Mouse (Mus musculus) embryonic facial prominence, embryonic 11.5 days (tissue): ENCODE results near the gene Syndig1. TPM values are rescaled to one million over a fixed set of nuclear protein-coding genes. Genes with fewer than 3 reads are reported as not detected.

Experiments used
- ATAC-seq: fragments of 200-750 bp; cut with Nextera tagmentation; replicated peaks from 2 replicates; pipeline ENCODE4 v1.8.0; 2017; ENCODE audit warnings: low read depth; ENCODE audit not compliant: insufficient number of reproducible peaks, low FRiP score, low TSS enrichment
- DNase-seq: peaks from one replicate; pipeline ENCODE4 v3.0.0-alpha.2; 2015; ENCODE audit warnings: low spot score
- H3K27ac ChIP-seq: fragments of 300-500 bp; sonication (generic); replicated peaks from 2 replicates; pipeline ENCODE4 v1.5.1; 2014; ENCODE audit warnings: mild to moderate bottlenecking, low read depth, low read length, control low read depth
- H3K27me3 ChIP-seq: fragments of 300-500 bp; sonication (generic); 2 replicates; pipeline ENCODE4 v1.6.1; 2014; ENCODE audit warnings: mild to moderate bottlenecking, low read length, moderate library complexity, mixed read lengths; ENCODE audit not compliant: control insufficient read depth, insufficient read depth
- H3K36me3 ChIP-seq: fragments of 300-500 bp; sonication (generic); replicated peaks from 2 replicates; pipeline ENCODE4 v1.6.1; 2014; ENCODE audit warnings: low read depth, mild to moderate bottlenecking, low read length, moderate library complexity, mixed read lengths; ENCODE audit not compliant: control insufficient read depth, insufficient read depth
- H3K4me1 ChIP-seq: fragments of 300-500 bp; sonication (generic); 2 replicates; pipeline ENCODE4 v1.6.1; 2014; ENCODE audit warnings: low read length, mixed read lengths; ENCODE audit not compliant: control insufficient read depth, insufficient read depth
- H3K4me2 ChIP-seq: fragments of 300-500 bp; sonication (generic); 2 replicates; pipeline ENCODE4 v1.6.1; 2014; ENCODE audit warnings: low read depth, mild to moderate bottlenecking, control low read depth, low read length, moderate library complexity
- H3K4me3 ChIP-seq: fragments of 300-500 bp; sonication (generic); 2 replicates; pipeline ENCODE4 v1.5.1; 2014; ENCODE audit warnings: low read depth, low read length, control low read depth
- H3K9ac ChIP-seq: fragments of 300-500 bp; sonication (generic); replicated peaks from 2 replicates; pipeline ENCODE4 v1.6.1; 2014; ENCODE audit warnings: mild to moderate bottlenecking, control low read depth, low read length
- H3K9me3 ChIP-seq: fragments of 300-500 bp; sonication (generic); replicated peaks from 2 replicates; pipeline ENCODE4 v1.6.1; 2016; ENCODE audit warnings: mild to moderate bottlenecking, low read length, inconsistent platforms, mixed read lengths; ENCODE audit not compliant: control insufficient read depth
- WGBS: fragments of 180-500 bp; shearing (Covaris S2); extraction: QIAGEN DNeasy Blood & Tissue Kit; methylation state at CpG from one replicate; pipeline ENCODE4 v1.1.7; 2014; 5-methylcytosine and 5-hydroxymethylcytosine counted together
- polyA plus RNA-seq: library from polyadenylated mRNA; unstranded; fragments of >200 nt; fragmentation: Nextera tagmentation; extraction: Ambion mirVana; gene quantifications from 2 replicates; pipeline ENCODE4 v1.2.1, GENCODE M21; 2014

Syndig1 gene
- polyA plus RNA-seq, 1 experiment from 2014 or later, result 4.1 TPM

DNA sequence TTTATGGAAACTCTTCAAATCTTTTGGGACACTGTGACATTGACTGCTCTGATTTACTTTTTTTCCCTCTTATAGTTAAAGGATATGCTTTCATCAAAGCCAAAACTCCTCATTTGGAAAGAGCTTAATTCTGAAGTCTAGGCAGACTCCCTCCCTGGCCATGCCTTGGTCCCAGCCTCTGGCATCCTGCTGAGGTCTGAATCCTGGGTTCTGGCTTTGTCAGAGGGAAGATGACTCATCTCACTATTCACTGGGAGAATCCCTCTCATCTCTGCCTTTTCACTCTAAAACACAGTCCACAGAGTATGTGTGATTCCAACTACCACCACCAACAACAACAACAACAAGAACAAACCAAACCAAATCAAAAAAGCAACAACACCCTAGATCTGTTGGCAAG is 58.6 kb downstream of the Syndig1 start:
- Histone ChIP-seq H3K4me1 (no peaks in the 10 kb centered on the region), H3K9ac (no peak overlapping the region), H3K4me2 (no peak overlapping the region), H3K9me3 (no peaks in the 10 kb centered on the region), H3K4me3 (no peak overlapping the region), H3K27ac (no peak overlapping the region), H3K36me3 (no peaks in the 10 kb centered on the region), H3K27me3 (no peaks in the 10 kb centered on the region)
- DNase-seq (no peak), ATAC-seq (no peak)

GRCm38 (mm10) chr2:149891647-149892046 is 62.6 kb downstream of the Syndig1 start:
- no peak for ATAC-seq
- H3K27me3 ChIP-seq, result no peaks in the 10 kb centered on the region
- no peak overlapping the region for H3K4me2 ChIP-seq
- no peak for DNase-seq
- H3K27ac ChIP-seq, result no peak overlapping the region
- H3K9me3 ChIP-seq, result no peaks in the 10 kb centered on the region
- no peaks in the 10 kb centered on the region for H3K36me3 ChIP-seq
- H3K4me3 ChIP-seq, result no peak overlapping the region
- 44% methylated on average over 2 of the region's 2 CpGs for WGBS
- H3K4me1 ChIP-seq, result no peaks in the 10 kb centered on the region
- H3K9ac ChIP-seq, result no peak overlapping the region

DNA sequence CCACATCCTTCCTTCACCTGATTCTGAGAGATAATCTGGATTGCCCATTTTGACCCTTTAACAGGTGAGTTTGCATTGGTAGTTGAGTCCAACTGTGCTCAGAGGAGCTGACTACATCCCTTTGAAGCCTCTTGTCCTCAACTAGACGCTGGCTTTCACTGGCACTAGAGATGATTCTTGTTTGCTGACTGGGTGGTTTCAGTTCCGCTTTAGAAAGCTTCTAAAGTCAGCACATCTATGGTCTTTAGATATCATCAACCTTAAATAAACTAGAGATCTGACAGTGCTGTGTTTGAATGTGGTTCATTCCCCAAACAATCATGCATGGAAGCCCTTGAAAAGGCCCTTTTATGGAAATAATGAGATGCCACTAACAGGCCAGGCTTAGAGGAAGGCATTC is 67.3 kb downstream of the Syndig1 start:
- no peak for DNase-seq
- no peak for ATAC-seq
- WGBS, result 90% methylated on average over 2 of the region's 2 CpGs
- Histone ChIP-seq H3K4me3 (no peak overlapping the region), H3K27ac (no peak overlapping the region), H3K9ac (no peak overlapping the region), H3K4me1 (no peaks in the 10 kb centered on the region), H3K4me2 (no peak overlapping the region), H3K36me3 (no peaks in the 10 kb centered on the region), H3K27me3 (no peaks in the 10 kb centered on the region), H3K9me3 (no peaks in the 10 kb centered on the region)

DNA sequence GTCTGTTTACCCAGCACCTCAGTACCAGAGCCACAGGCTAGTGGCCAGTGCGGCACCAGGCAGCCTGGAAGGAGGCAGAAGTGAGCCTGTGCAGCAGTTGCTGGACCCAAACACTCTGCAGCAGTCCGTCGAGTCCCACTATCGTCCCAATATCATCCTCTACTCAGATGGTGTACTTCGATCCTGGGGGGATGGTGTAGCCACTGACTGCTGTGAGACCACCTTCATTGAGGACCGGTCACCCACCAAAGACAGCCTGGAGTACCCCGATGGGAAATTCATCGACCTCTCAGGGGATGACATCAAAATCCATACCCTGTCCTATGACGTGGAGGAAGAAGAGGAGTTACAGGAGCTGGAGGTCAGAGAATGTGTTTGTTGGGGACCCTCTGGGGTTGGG is 70.6 kb downstream of the Syndig1 start:
- Histone ChIP-seq H3K4me1 (no peaks in the 10 kb centered on the region), H3K36me3 (no peaks in the 10 kb centered on the region), H3K9ac (no peak overlapping the region), H3K4me2 (no peak overlapping the region), H3K9me3 (no peaks in the 10 kb centered on the region), H3K27me3 (no peaks in the 10 kb centered on the region), H3K27ac (no peak overlapping the region), H3K4me3 (no peak overlapping the region)
- ATAC-seq (no peak), DNase-seq (no peak)
- WGBS, result 90% methylated on average over 9 of the region's 9 CpGs

DNA sequence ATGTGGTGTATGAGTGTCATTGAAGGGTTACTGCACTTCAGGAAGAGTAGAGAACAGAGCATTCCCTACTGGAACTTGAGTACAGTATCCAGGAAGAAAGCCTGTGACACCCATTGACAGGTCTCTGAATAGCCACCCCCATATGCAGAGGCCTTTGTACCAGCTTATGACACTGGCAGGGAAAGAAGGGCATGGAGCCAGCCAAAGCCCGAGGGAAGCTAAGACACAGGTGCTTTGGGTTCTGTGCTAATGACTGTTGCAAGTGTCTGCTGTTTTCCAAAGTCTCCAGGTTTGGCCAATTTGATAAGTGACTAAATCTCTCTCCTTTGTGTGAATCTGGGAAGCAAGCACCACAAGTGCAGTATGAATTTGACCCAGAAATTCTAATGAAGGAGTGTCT is 71.6 kb downstream of the Syndig1 start:
- Histone ChIP-seq H3K36me3 (no peaks in the 10 kb centered on the region), H3K27ac (no peak overlapping the region), H3K9me3 (no peaks in the 10 kb centered on the region), H3K4me1 (no peaks in the 10 kb centered on the region), H3K9ac (no peak overlapping the region), H3K4me3 (no peak overlapping the region), H3K4me2 (no peak overlapping the region), H3K27me3 (no peaks in the 10 kb centered on the region)
- no peak for ATAC-seq
- no peak for DNase-seq
- 91% methylated on average over 1 of the region's 1 CpGs for WGBS

DNA sequence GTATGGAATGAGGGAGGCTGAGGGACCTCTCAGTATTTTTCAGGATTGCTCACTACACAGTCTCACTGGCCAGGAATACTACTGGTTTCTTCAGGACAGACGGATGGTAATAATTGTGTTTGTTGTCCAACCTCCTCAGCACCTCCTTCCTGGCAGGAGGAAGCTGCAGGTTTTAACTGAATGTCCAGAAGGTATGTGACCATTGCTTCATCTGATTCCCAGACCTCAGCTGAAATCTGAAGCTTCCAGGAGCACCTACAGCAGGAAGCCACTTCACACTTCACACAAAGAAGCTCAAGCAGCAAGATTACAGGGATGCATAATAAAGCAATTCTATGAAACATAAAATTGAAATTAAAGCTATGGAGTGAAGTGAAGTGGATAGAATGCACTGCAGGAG is 75.4 kb downstream of the Syndig1 start:
- Histone ChIP-seq H3K4me2 (no peak overlapping the region), H3K9ac (no peak overlapping the region), H3K27ac (no peak overlapping the region), H3K9me3 (no peaks in the 10 kb centered on the region), H3K36me3 (no peaks in the 10 kb centered on the region), H3K4me3 (no peak overlapping the region), H3K4me1 (no peaks in the 10 kb centered on the region), H3K27me3 (no peaks in the 10 kb centered on the region)
- ATAC-seq (no peak), DNase-seq (no peak)
- WGBS, result 69% methylated on average over 1 of the region's 1 CpGs

GRCm38 (mm10) chr2:149906694-149907093 is 77.7 kb downstream of the Syndig1 start:
- WGBS, result 79% methylated on average over 3 of the region's 3 CpGs
- ATAC-seq, result no peak
- H3K9ac ChIP-seq, result no peak overlapping the region
- H3K9me3 ChIP-seq, result no peaks in the 10 kb centered on the region
- no peak overlapping the region for H3K4me3 ChIP-seq
- no peak overlapping the region for H3K4me2 ChIP-seq
- no peak for DNase-seq
- no peak overlapping the region for H3K27ac ChIP-seq
- H3K27me3 ChIP-seq, result no peaks in the 10 kb centered on the region
- H3K36me3 ChIP-seq, result no peaks in the 10 kb centered on the region
- no peaks in the 10 kb centered on the region for H3K4me1 ChIP-seq

- 85% methylated on average over 3 of the region's 3 CpGs for WGBS
Observed at GRCm38 (mm10) chr2:149917162-149917561, 88.2 kb downstream of the Syndig1 start.

DNA sequence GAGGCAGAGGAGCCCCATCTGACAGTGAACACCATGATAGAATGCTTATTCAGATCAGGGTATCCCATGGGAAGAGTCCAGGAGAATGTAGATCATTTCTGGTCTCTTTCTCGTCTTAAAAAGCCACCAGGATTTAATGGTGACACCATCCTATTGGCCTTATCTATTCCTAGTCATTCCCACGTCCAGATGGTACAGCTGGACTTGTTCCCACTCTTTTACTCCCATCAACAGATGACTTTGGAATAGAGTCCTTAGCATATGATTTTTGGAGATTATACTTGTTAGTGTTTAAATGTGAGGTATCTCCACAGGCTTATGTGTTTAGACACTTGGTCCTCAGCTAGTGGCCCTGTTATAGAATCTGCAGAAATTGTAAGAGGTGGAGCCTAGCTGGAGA is 94.5 kb downstream of the Syndig1 start:
- Histone ChIP-seq H3K4me3 (no peak overlapping the region), H3K27ac (no peak overlapping the region), H3K9ac (no peak overlapping the region), H3K9me3 (no peaks in the 10 kb centered on the region), H3K36me3 (no peaks in the 10 kb centered on the region), H3K4me1 (no peaks in the 10 kb centered on the region), H3K27me3 (no peaks in the 10 kb centered on the region), H3K4me2 (no peak overlapping the region)
- ATAC-seq, result no peak
- 57% methylated on average over 2 of the region's 2 CpGs for whole genome bisulfite sequencing
- no peak for DNase-seq

More at GRCm38 (mm10) chr2:149917162-149917561, 88.2 kb downstream of the Syndig1 start:
- Histone ChIP-seq H3K9me3 (no peaks in the 10 kb centered on the region), H3K36me3 (no peaks in the 10 kb centered on the region), H3K4me2 (no peak overlapping the region), H3K27me3 (no peaks in the 10 kb centered on the region), H3K4me1 (no peaks in the 10 kb centered on the region), H3K4me3 (no peak overlapping the region), H3K9ac (no peak overlapping the region), H3K27ac (no peak overlapping the region)
- no peak for ATAC-seq
- DNase-seq, result no peak
